Mouse (Mus musculus): Measurements from ENCODE around the gene Tcf7l2.

GRCm38 (mm10) chr19:55845702-55846101 is 104.1 kb downstream of the Tcf7l2 start:
- TF ChIP-seq CTCF (IDR thresholded peaks at IDR 0.05; ENCODE audit: control insufficient read depth, insufficient read depth, insufficient read length) (no peak), MYOG (IDR thresholded peaks at IDR 0.05; ENCODE audit: control insufficient read depth, extremely low read depth, insufficient read length) (no peak)
